Mouse (Mus musculus) ZHBTc4 (cell line): Measurements from ENCODE around the gene Apeh.

Source experiments
- DNase-seq: peaks from one replicate; pipeline ENCODE4 v3.0.0-alpha.2; 2011; ENCODE audit warnings: low read depth, low spot score

Apeh gene

GRCm38 (mm10) chr9:108080168-108080567 is 14.2 kb downstream of the Apeh start, which contains the start of gene Mst1:
Gene Mst1, plus strand, starts transcription at chr9:108080436.
- peak; percentile 53 for DNase-seq

- DNase-seq: no peak
Measured at GRCm38 (mm10) chr9:108073141-108073930, 21.1 kb downstream of the Apeh start.

GRCm38 (mm10) chr9:108072481-108072924 is 21.9 kb downstream of the Apeh start:
- no peak for DNase-seq

- DNase-seq: no peak
Measured at GRCm38 (mm10) chr9:108071801-108072200, 22.6 kb downstream of the Apeh start.

- no peak for DNase-seq
Measured at GRCm38 (mm10) chr9:108069529-108069928, 24.9 kb downstream of the Apeh start.

- no peak for DNase-seq
Measured at GRCm38 (mm10) chr9:108069007-108069406, 25.4 kb downstream of the Apeh start.

- peak; percentile 89 for DNase-seq
Measured at GRCm38 (mm10) chr9:108067900-108068299, 26.5 kb downstream of the Apeh start.

GRCm38 (mm10) chr9:108067199-108067598 is 27.2 kb downstream of the Apeh start:
- DNase-seq: peak; percentile 34

- DNase-seq: peak; percentile 76
Measured at GRCm38 (mm10) chr9:108065491-108066011, 28.9 kb downstream of the Apeh start.

GRCm38 (mm10) chr9:108063361-108063760 is 31.0 kb downstream of the Apeh start:
- no peak for DNase-seq

GRCm38 (mm10) chr9:108062142-108062541 is 32.3 kb downstream of the Apeh start:
- no peak for DNase-seq

- no peak for DNase-seq
Measured at GRCm38 (mm10) chr9:108058291-108058690, 36.1 kb downstream of the Apeh start.

- DNase-seq: no peak
Measured at GRCm38 (mm10) chr9:108057262-108057562, 37.2 kb downstream of the Apeh start.

- DNase-seq: no peak
Measured at GRCm38 (mm10) chr9:108056361-108057261, 37.8 kb downstream of the Apeh start.

- DNase-seq: no peak
Measured at GRCm38 (mm10) chr9:108055661-108056237, 38.7 kb downstream of the Apeh start.

- DNase-seq: peak; percentile 57
Measured at GRCm38 (mm10) chr9:108055061-108055460, 39.3 kb downstream of the Apeh start.

- DNase-seq: peak; percentile 34
Measured at GRCm38 (mm10) chr9:108054331-108055040, 39.9 kb downstream of the Apeh start.

- DNase-seq: no peak
Measured at GRCm38 (mm10) chr9:108053665-108054225, 40.7 kb downstream of the Apeh start.

- DNase-seq: peak; percentile 98
Measured at GRCm38 (mm10) chr9:108052885-108053664, 41.3 kb downstream of the Apeh start, which contains the start of gene Amigo3. Gene Amigo3, plus strand, starts transcription at chr9:108053159.

- no peak for DNase-seq
Measured at GRCm38 (mm10) chr9:108052411-108052810, 42.0 kb downstream of the Apeh start.
